Mouse (Mus musculus) hindbrain, embryonic 10.5 days (tissue): ENCODE measurements around the gene Wipi1. TPM values are rescaled to one million over a fixed set of nuclear protein-coding genes. Genes with fewer than 3 reads are reported as not detected.
A peak's percentile ranks its signal among the peaks of the same experiment; 100 is the strongest.

Source experiments
- DNase-seq: peaks from one replicate; pipeline ENCODE4 v3.0.0-alpha.2; 2017; ENCODE audit warnings: low spot score
- H3K27ac ChIP-seq: fragments of 300-500 bp; sonication (generic); 2 replicates; pipeline ENCODE4 v1.5.1; 2016; ENCODE audit warnings: mild to moderate bottlenecking, moderate library complexity
- H3K27me3 ChIP-seq: fragments of 300-500 bp; sonication (generic); 2 replicates; pipeline ENCODE4 v1.6.1; 2016; ENCODE audit warnings: mild to moderate bottlenecking; ENCODE audit not compliant: poor library complexity, insufficient read depth, severe bottlenecking
- H3K36me3 ChIP-seq: fragments of 300-500 bp; sonication (generic); 2 replicates; pipeline ENCODE4 v1.6.1; 2016; ENCODE audit warnings: mild to moderate bottlenecking, moderate library complexity
- H3K4me1 ChIP-seq: fragments of 300-500 bp; sonication (generic); replicated peaks from 2 replicates; pipeline ENCODE4 v1.6.1; 2016; ENCODE audit warnings: mild to moderate bottlenecking
- H3K4me3 ChIP-seq: fragments of 300-500 bp; sonication (generic); 2 replicates; pipeline ENCODE4 v1.5.1; 2016; ENCODE audit warnings: mild to moderate bottlenecking, moderate library complexity
- H3K9me3 ChIP-seq: fragments of 300-500 bp; sonication (generic); 2 replicates; pipeline ENCODE4 v1.6.1; 2016; ENCODE audit warnings: mild to moderate bottlenecking, moderate library complexity
- WGBS: fragments of 180-500 bp; shearing (Covaris S2); methylation state at CpG from one replicate; pipeline ENCODE4 v1.1.7; 2016; 5-methylcytosine and 5-hydroxymethylcytosine counted together
- polyA plus RNA-seq: library from polyadenylated mRNA; unstranded; fragments of >200 nt; fragmentation: Nextera tagmentation; extraction: Ambion mirVana; gene quantifications from 2 replicates; pipeline ENCODE4 v1.2.1, GENCODE M21; 2016

The Wipi1 gene
- polyA plus RNA-seq, 1 experiment from 2014 or later: 16.2 TPM

- peaks cover 24% of the 10 kb centered on the region for H3K4me1 ChIP-seq
- no peak overlapping the region for H3K27ac ChIP-seq
- H3K4me3 ChIP-seq: no peak overlapping the region
- no peak for DNase-seq
- H3K36me3 ChIP-seq: no peaks in the 10 kb centered on the region
- WGBS: 76% methylated on average over 12 of the region's 12 CpGs
- H3K9me3 ChIP-seq: no peaks in the 10 kb centered on the region
- no peaks in the 10 kb centered on the region for H3K27me3 ChIP-seq
Measured at GRCm38 (mm10) chr11:109545700-109546143, 66.0 kb downstream of the Wipi1 start.

GRCm38 (mm10) chr11:109545265-109545664, 66.5 kb downstream of the Wipi1 start:
- no peak for DNase-seq
- H3K9me3 ChIP-seq: no peaks in the 10 kb centered on the region
- no peaks in the 10 kb centered on the region for H3K36me3 ChIP-seq
- 74% methylated on average over 7 of the region's 7 CpGs for WGBS
- no peaks in the 10 kb centered on the region for H3K27me3 ChIP-seq
- H3K4me3 ChIP-seq: no peak overlapping the region
- H3K27ac ChIP-seq: no peak overlapping the region
- peaks cover 24% of the 10 kb centered on the region for H3K4me1 ChIP-seq

GRCm38 (mm10) chr11:109544432-109544831, 67.3 kb downstream of the Wipi1 start:
- Histone ChIP-seq H3K27me3 (no peaks in the 10 kb centered on the region), H3K9me3 (no peaks in the 10 kb centered on the region), H3K4me3 (no peak overlapping the region), H3K36me3 (no peaks in the 10 kb centered on the region), H3K4me1 (peaks cover 30% of the 10 kb centered on the region), H3K27ac (no peak overlapping the region)
- DNase-seq: no peak
- 87% methylated on average over 7 of the region's 7 CpGs for WGBS

GRCm38 (mm10) chr11:109543466-109543865, 68.3 kb downstream of the Wipi1 start:
- H3K27me3 ChIP-seq: no peaks in the 10 kb centered on the region
- H3K4me3 ChIP-seq: no peak overlapping the region
- H3K27ac ChIP-seq: 0 out of 2 replicates have a peak overlapping the region, but pooled peaks have one; percentile 18
- H3K9me3 ChIP-seq: no peaks in the 10 kb centered on the region
- WGBS: 85% methylated on average over 9 of the region's 9 CpGs
- H3K4me1 ChIP-seq: peaks cover 35% of the 10 kb centered on the region
- no peak for DNase-seq
- H3K36me3 ChIP-seq: no peaks in the 10 kb centered on the region

- WGBS: 46% methylated on average over 6 of the region's 6 CpGs
- DNase-seq: peak; percentile 26
- peak overlapping the region; percentile 62 for H3K27ac ChIP-seq
- no peaks in the 10 kb centered on the region for H3K27me3 ChIP-seq
- no peaks in the 10 kb centered on the region for H3K9me3 ChIP-seq
- H3K36me3 ChIP-seq: no peaks in the 10 kb centered on the region
- no peak overlapping the region for H3K4me3 ChIP-seq
- H3K4me1 ChIP-seq: peaks cover 15% of the 10 kb centered on the region
Measured at GRCm38 (mm10) chr11:109539290-109539689, 72.5 kb downstream of the Wipi1 start.

GRCm38 (mm10) chr11:109536939-109537338, 74.8 kb downstream of the Wipi1 start:
- no peak overlapping the region for H3K27ac ChIP-seq
- H3K9me3 ChIP-seq: no peaks in the 10 kb centered on the region
- peaks cover 12% of the 10 kb centered on the region for H3K4me1 ChIP-seq
- H3K27me3 ChIP-seq: no peaks in the 10 kb centered on the region
- no peaks in the 10 kb centered on the region for H3K36me3 ChIP-seq
- H3K4me3 ChIP-seq: no peak overlapping the region
- DNase-seq: no peak
- 80% methylated on average over 5 of the region's 5 CpGs for WGBS

GRCm38 (mm10) chr11:109535966-109536365, 75.8 kb downstream of the Wipi1 start:
- no peaks in the 10 kb centered on the region for H3K36me3 ChIP-seq
- 91% methylated on average over 6 of the region's 6 CpGs for WGBS
- no peaks in the 10 kb centered on the region for H3K27me3 ChIP-seq
- no peak for DNase-seq
- peaks cover 12% of the 10 kb centered on the region for H3K4me1 ChIP-seq
- no peak overlapping the region for H3K4me3 ChIP-seq
- no peak overlapping the region for H3K27ac ChIP-seq
- no peaks in the 10 kb centered on the region for H3K9me3 ChIP-seq

- WGBS: 86% methylated on average over 4 of the region's 4 CpGs
- no peaks in the 10 kb centered on the region for H3K4me1 ChIP-seq
- no peaks in the 10 kb centered on the region for H3K27me3 ChIP-seq
- H3K27ac ChIP-seq: no peak overlapping the region
- no peak for DNase-seq
- no peaks in the 10 kb centered on the region for H3K9me3 ChIP-seq
- no peak overlapping the region for H3K4me3 ChIP-seq
- H3K36me3 ChIP-seq: no peaks in the 10 kb centered on the region
Measured at GRCm38 (mm10) chr11:109530030-109530429, 81.7 kb downstream of the Wipi1 start.

- H3K27me3 ChIP-seq: no peaks in the 10 kb centered on the region
- H3K27ac ChIP-seq: no peak overlapping the region
- WGBS: 84% methylated on average over 4 of the region's 4 CpGs
- DNase-seq: no peak
- H3K4me3 ChIP-seq: no peak overlapping the region
- no peaks in the 10 kb centered on the region for H3K9me3 ChIP-seq
- H3K36me3 ChIP-seq: no peaks in the 10 kb centered on the region
- peaks cover 10% of the 10 kb centered on the region for H3K4me1 ChIP-seq
Measured at GRCm38 (mm10) chr11:109525571-109525970, 86.2 kb downstream of the Wipi1 start.

GRCm38 (mm10) chr11:109524869-109525268, 86.9 kb downstream of the Wipi1 start:
- WGBS: 95% methylated on average over 5 of the region's 5 CpGs
- Histone ChIP-seq H3K36me3 (no peaks in the 10 kb centered on the region), H3K4me3 (no peak overlapping the region), H3K9me3 (no peaks in the 10 kb centered on the region), H3K27ac (no peak overlapping the region), H3K4me1 (peaks cover 10% of the 10 kb centered on the region), H3K27me3 (no peaks in the 10 kb centered on the region)
- no peak for DNase-seq

Other genes with a start within 250 kb of the Wipi1 start
- gene Gna13, start 249.1 kb downstream of the Wipi1 start, polyA plus RNA-seq: 15.6 and 20.2 TPM in 2 replicates
- gene 9930022D16Rik, start 198.1 kb downstream of the Wipi1 start, polyA plus RNA-seq: not detected in 2 replicates
- 40.8 and 41.9 TPM in 2 replicates for gene Amz2, start 186.0 kb downstream of the Wipi1 start, polyA plus RNA-seq
- 2.6 and 3.8 TPM in 2 replicates for gene Arsg, start 138.6 kb downstream of the Wipi1 start, polyA plus RNA-seq
- 3.6 and 5.5 TPM in 2 replicates for gene Slc16a6, start 138.4 kb downstream of the Wipi1 start, polyA plus RNA-seq
- gene Prkar1a, start 37.4 kb upstream of the Wipi1 start, polyA plus RNA-seq: 313 and 331 TPM in 2 replicates
- 1.5 and 2.0 TPM in 2 replicates for gene Fam20a, start 110.3 kb upstream of the Wipi1 start, polyA plus RNA-seq
- not detected in 2 replicates for gene 1700012B07Rik, start 216.1 kb upstream of the Wipi1 start, polyA plus RNA-seq